Comparison of ENCODE assay signal across 7 mouse cellular contexts in the genomic region with DNA sequence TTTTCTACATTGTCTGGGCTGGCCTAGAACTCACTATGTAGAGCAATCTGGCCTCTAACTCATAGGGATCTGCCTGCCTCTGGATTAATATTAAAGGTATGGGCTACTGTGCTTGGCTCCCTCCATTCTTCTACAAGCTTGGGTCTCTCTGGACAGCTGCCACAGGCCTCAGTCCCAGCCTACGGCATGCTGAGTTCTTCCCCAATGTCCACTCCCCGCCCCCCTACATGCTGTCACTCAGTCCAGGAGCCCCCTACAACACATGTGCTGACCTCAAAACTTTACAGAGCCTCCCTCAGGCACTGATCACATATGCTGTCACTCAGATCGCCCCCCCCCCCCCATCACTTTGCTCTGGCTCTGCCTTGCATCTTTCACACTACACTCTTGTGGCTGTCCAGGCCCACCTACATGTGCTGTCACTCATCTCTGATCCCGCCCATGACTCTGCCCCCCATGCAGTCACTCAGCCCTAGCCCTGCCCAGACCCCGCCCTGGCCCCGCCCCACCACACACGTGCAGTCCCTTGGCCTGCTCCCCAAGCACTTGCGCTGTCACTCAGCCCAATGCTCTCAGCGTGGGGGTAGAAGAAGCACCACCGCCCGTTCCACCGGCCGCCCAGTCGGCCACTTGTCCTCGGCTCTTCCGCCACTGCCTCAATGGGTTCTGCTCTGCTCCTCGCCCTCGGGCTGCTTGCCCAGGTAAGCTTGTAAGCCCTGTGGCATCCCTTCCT. TPM values are rescaled to one million over a fixed set of nuclear protein-coding genes. Genes with fewer than 3 reads are reported as not detected.
DNase-seq lines count a peak whose midpoint lies in the region; ATAC-seq and TF ChIP-seq lines count a peak whose summit lies in the region.

A gene (plus strand): TSS at position 138 of the 733 bp plus-strand sequence.

- no peaks in the 10 kb centered on the region for H3K9me3 ChIP-seq in kidney, postnatal 0 days (replicated peaks; ENCODE audit: low read length)
- no peaks in the 10 kb centered on the region for H3K9me3 ChIP-seq in stomach, embryonic 16.5 days (replicated peaks; ENCODE audit: control insufficient read depth, low read length)

- H3K9ac ChIP-seq in kidney, postnatal 0 days (ENCODE audit: low read depth, low read length), result no peak within 1 kb of the TSS
- H3K9ac ChIP-seq in stomach, embryonic 16.5 days (ENCODE audit: low read length), result 0 out of 2 replicates have a peak within 1 kb of the TSS, but pooled peaks have one; percentile 17

- ATAC-seq in kidney, postnatal 0 days (replicated peaks; ENCODE audit: low FRiP score, low read depth), result peak; percentile 88
- ATAC-seq in stomach, embryonic 16.5 days (ENCODE audit: insufficient read depth, low FRiP score), result peak; percentile 86

- TF ChIP-seq POLR2A in thymus, adult 2 months (IDR thresholded peaks at IDR 0.05; ENCODE audit: control insufficient read depth, extremely low read depth, insufficient read depth, low read length, poor library complexity), result no peak

- no peaks in the 10 kb centered on the region for H3K27me3 ChIP-seq in thymus, adult 2 months (ENCODE audit: control insufficient read depth, insufficient read depth, low read length)
- no peaks in the 10 kb centered on the region for H3K27me3 ChIP-seq in kidney, postnatal 0 days (ENCODE audit: insufficient read depth, low read length)
- no peaks in the 10 kb centered on the region for H3K27me3 ChIP-seq in stomach, embryonic 16.5 days (ENCODE audit: control insufficient read depth, insufficient read depth, low read length)

- no peaks in the 10 kb centered on the region for H3K36me3 ChIP-seq in thymus, adult 2 months (ENCODE audit: control insufficient read depth, insufficient read depth, low read length)
- H3K36me3 ChIP-seq in kidney, postnatal 0 days (ENCODE audit: insufficient read depth, low read length), result no peaks in the 10 kb centered on the region
- no peaks in the 10 kb centered on the region for H3K36me3 ChIP-seq in stomach, embryonic 16.5 days (ENCODE audit: control insufficient read depth, insufficient read depth, low read length)

- H3K27ac ChIP-seq in thymus, adult 2 months (ENCODE audit: control insufficient read depth, insufficient read depth, low read length), result no peak within 1 kb of the TSS
- H3K27ac ChIP-seq in kidney, postnatal 0 days, result no peak within 1 kb of the TSS
- H3K27ac ChIP-seq in stomach, embryonic 16.5 days (ENCODE audit: low read length), result no peak within 1 kb of the TSS

- peak; percentile 29 for DNase-seq in thymus, adult 2 months
- DNase-seq in thymus, adult 18-20 months, result no peak
- peak; percentile 87 for DNase-seq in cerebellum, adult 9-10 months
- peak; percentile 54 to 70 for DNase-seq in gastrocnemius, adult 8-10 months (ENCODE audit: low spot score in 2 of 2)
- DNase-seq in kidney, postnatal 0 days (ENCODE audit: low spot score), result peak; percentile 79
- peak; percentile 36 for DNase-seq in lung, postnatal 25 days (ENCODE audit: low spot score)

- 29% methylated on average over 18 of the region's 18 CpGs for WGBS in thymus, adult 2 months
- WGBS in kidney, postnatal 0 days, result 12% methylated on average over 17 of the region's 18 CpGs
- 17% methylated on average over 18 of the region's 18 CpGs for WGBS in stomach, embryonic 16.5 days

- H3K4me1 ChIP-seq in thymus, adult 2 months (replicated peaks; ENCODE audit: control insufficient read depth, insufficient read depth, low read length), result no peaks in the 10 kb centered on the region; the same call in 1 of the 2 replicates
- H3K4me1 ChIP-seq in kidney, postnatal 0 days (replicated peaks; ENCODE audit: insufficient read depth, low read length), result no peaks in the 10 kb centered on the region
- peaks cover 6% of the 10 kb centered on the region for H3K4me1 ChIP-seq in stomach, embryonic 16.5 days (ENCODE audit: control insufficient read depth, insufficient read depth, low read length)

- H3K4me2 ChIP-seq in kidney, postnatal 0 days (ENCODE audit: low read length), result no peak within 1 kb of the TSS
- peak within 1 kb of the TSS; percentile 33; the same call in 1 of the 2 replicates for H3K4me2 ChIP-seq in stomach, embryonic 16.5 days (ENCODE audit: low read depth, low read length)

- TF ChIP-seq CTCF in thymus, adult 2 months (IDR thresholded peaks at IDR 0.05; ENCODE audit: borderline replicate concordance, control insufficient read depth, extremely low read depth, insufficient read depth, low read length, poor library complexity), result no peak
- no peak for TF ChIP-seq CTCF in kidney, postnatal 0 days (IDR thresholded peaks at IDR 0.05; ENCODE audit: low read depth)

- H3K4me3 ChIP-seq in thymus, adult 2 months (ENCODE audit: control insufficient read depth, insufficient read depth, low read length), result no peak within 1 kb of the TSS
- H3K4me3 ChIP-seq in kidney, postnatal 0 days (replicated peaks; ENCODE audit: low read depth, low read length), result no peak within 1 kb of the TSS
- no peak within 1 kb of the TSS for H3K4me3 ChIP-seq in stomach, embryonic 16.5 days (replicated peaks; ENCODE audit: low read length)

RNA-seq across cellular contexts. Expression of the gene that starts here (rescaled TPM):
- polyA plus RNA-seq in thymus, adult 2 months (2012; rRNA removed), result 0.11 and 0.13 TPM in 2 replicates
- 10 to 100 TPM; 17.7 to 29.9 (median 21.9) TPM for total RNA-seq in gastrocnemius, adult 8-10 months (2022)
- polyA plus RNA-seq in kidney, postnatal 0 days (2015; fragmentation: Nextera tagmentation; extraction: Ambion mirVana), result 0.37 and 0.69 TPM in 2 replicates
- polyA plus RNA-seq in stomach, embryonic 16.5 days (2015; fragmentation: Nextera tagmentation; extraction: Ambion mirVana), result 0.71 and 3.0 TPM in 2 replicates

Comparison
In these comparisons a context has a peak if more than half of its experiments do, and no peak if none do; other contexts are left out.
1. Peak in DNase-seq in thymus, adult 2 months; RNA of the gene not detected or under 1 TPM.
2. Peak in DNase-seq and ATAC-seq in kidney, postnatal 0 days; RNA of the gene not detected or under 1 TPM.
3. DNase-seq: peak in cerebellum, adult 9-10 months (single experiment), gastrocnemius, adult 8-10 months (2 of 2) and lung, postnatal 25 days (single experiment); none in thymus, adult 18-20 months (0 of 2).